Mouse (Mus musculus): ENCODE data around the gene Pik3r3. TPM values are rescaled to one million over a fixed set of nuclear protein-coding genes. Genes with fewer than 3 reads are reported as not detected.

The Pik3r3 gene
- 1.1 and 1.2 TPM in 2 replicates for polyA plus RNA-seq (2012; rRNA removed)

DNA sequence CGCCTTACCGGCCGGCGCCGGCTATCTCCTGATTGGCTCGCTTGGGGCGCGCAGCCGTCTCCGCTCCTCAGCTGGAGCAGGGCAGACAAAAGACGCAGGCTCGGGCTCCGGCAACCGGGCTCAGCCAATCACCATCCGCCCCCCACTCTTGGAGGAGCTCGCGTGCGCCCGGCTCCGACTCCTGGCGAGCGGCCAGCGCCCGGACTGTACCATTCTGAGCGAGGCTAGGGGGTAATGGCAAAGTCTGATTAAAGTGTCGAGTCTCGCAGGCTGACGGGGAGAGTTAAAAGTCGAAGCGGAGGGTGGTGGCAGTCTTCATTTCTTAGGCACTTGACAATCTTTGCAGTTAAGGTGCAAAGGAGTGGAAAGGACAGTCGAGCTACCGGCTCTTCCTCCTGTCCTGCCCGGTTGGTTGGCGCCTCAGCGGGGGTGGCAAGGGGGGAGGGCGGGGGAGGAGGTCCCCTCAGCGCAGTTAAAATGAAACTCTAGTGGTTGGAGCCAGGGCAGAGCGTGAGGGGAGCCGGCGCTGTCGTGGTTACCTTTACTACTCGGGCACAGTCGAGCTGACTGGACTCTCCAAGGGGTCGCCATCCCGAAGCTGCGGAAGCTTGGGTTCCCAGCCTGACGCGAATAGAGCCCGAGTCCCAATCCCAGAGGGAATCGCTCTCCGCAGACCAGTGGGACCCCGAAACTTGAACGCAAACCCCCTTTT is at the start of gene Pik3r3:
TSS of gene Pik3r3 (plus strand) at position 479 of the 712 bp plus-strand sequence.

DNA sequence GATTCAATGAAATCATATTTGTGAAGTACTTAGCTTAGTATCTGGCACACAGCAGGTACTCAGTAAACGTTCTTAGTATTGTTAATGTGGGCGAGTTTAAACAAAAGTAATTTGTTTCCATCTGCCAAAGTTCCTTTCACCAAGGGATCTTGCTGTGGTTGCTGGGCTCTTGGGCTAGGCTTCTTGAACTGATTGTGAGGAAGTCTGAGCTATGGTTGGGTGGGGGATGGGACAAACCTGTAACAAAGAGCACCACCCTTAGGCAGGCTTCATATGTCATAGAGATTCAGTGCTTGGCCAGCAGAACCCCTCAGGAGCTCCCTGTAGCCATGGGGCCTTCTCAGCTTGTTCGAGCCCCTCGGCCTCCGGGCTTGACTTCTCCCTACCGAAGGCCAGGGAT is 48.3 kb upstream of the Pik3r3 start, which contains the start of the genes 1700042G07Rik and Gm49337:
TSS of gene 1700042G07Rik (plus strand) at position 301 of the 400 bp plus-strand sequence.
TSS of gene Gm49337 (plus strand) at position 313 of the 400 bp plus-strand sequence.

Other genes starting within 250 kb of the Pik3r3 start
- 3.4 and 3.9 TPM in 2 replicates for gene Faah, start 203.7 kb upstream of the Pik3r3 start, polyA plus RNA-seq (2012; rRNA removed)
- gene Nsun4, start 167.7 kb upstream of the Pik3r3 start, polyA plus RNA-seq (2012; rRNA removed): 4.4 and 5.0 TPM in 2 replicates
- gene Uqcrh, start 146.5 kb upstream of the Pik3r3 start, polyA plus RNA-seq (2012; rRNA removed): 335 and 338 TPM in 2 replicates
- 11.6 and 13.9 TPM in 2 replicates for gene Lrrc41, start 146.3 kb upstream of the Pik3r3 start, polyA plus RNA-seq (2012; rRNA removed)
- gene Rad54l, start 97.9 kb upstream of the Pik3r3 start, polyA plus RNA-seq (2012; rRNA removed): 15.2 and 18.7 TPM in 2 replicates
- 8.5 and 9.1 TPM in 2 replicates for gene Pomgnt1, start 97.8 kb upstream of the Pik3r3 start, polyA plus RNA-seq (2012; rRNA removed)
- gene Lurap1, start 70.3 kb upstream of the Pik3r3 start, polyA plus RNA-seq (2012; rRNA removed): 0.08 TPM in 2 replicates
- not detected in 2 replicates for gene Tspan1, start 54.0 kb upstream of the Pik3r3 start, polyA plus RNA-seq (2012; rRNA removed)
- gene 1700042G07Rik, start 48.2 kb upstream of the Pik3r3 start, polyA plus RNA-seq (2012; rRNA removed): not detected in 2 replicates
- not detected in 2 replicates for gene Gm49337, start 48.2 kb upstream of the Pik3r3 start, polyA plus RNA-seq (2012; rRNA removed)
- gene Mast2, start 242.6 kb downstream of the Pik3r3 start, polyA plus RNA-seq (2012; rRNA removed): 9.0 and 11.0 TPM in 2 replicates